Mouse (Mus musculus): ENCODE measurements around the gene Tmem132b. TPM values are rescaled to one million over a fixed set of nuclear protein-coding genes. Genes with fewer than 3 reads are reported as not detected.

Gene Tmem132b
- polyA plus RNA-seq, 1 experiment from 2014 or later = 1.5 TPM

- WGBS = 92% methylated on average over 10 of the region's 10 CpGs
- H3K4me3 ChIP-seq (ENCODE audit: low read depth, low read length) = no peak overlapping the region
- H3K4me1 ChIP-seq (ENCODE audit: control insufficient read depth, insufficient read depth, low read length) = no peaks in the 10 kb centered on the region
- H3K27ac ChIP-seq (ENCODE audit: low read depth, low read length) = no peak overlapping the region
- no peak overlapping the region for H3K4me2 ChIP-seq (ENCODE audit: low read depth)
- no peaks in the 10 kb centered on the region for H3K9me3 ChIP-seq (ENCODE audit: control insufficient read depth, low read length)
- ATAC-seq (ENCODE audit: insufficient read depth, low FRiP score, low TSS enrichment) (no peak), DNase-seq (ENCODE audit: low spot score) (no peak)
- H3K27me3 ChIP-seq (ENCODE audit: control insufficient read depth, insufficient read depth, low read length) = no peaks in the 10 kb centered on the region
- H3K36me3 ChIP-seq (ENCODE audit: control insufficient read depth, insufficient read depth, low read length) = peaks cover 4% of the 10 kb centered on the region
- H3K9ac ChIP-seq (ENCODE audit: low read length) = no peak overlapping the region
These were observed 40.5 kb upstream of the Tmem132b start for GRCm38 (mm10) chr5:125491107-125491506.

GRCm38 (mm10) chr5:125492379-125493092, 39.0 kb upstream of the Tmem132b start:
- 65% methylated on average over 17 of the region's 17 CpGs for WGBS

GRCm38 (mm10) chr5:125493093-125493423, 38.5 kb upstream of the Tmem132b start:
- DNase-seq (ENCODE audit: low spot score) (no peak), ATAC-seq (ENCODE audit: insufficient read depth, low FRiP score, low TSS enrichment) (no peak)
- Histone ChIP-seq H3K4me2 (ENCODE audit: low read depth) (no peak overlapping the region), H3K9me3 (ENCODE audit: control insufficient read depth, low read length) (no peaks in the 10 kb centered on the region), H3K9ac (ENCODE audit: low read length) (no peak overlapping the region), H3K27ac (ENCODE audit: low read depth, low read length) (no peak overlapping the region), H3K36me3 (ENCODE audit: control insufficient read depth, insufficient read depth, low read length) (peaks cover 4% of the 10 kb centered on the region), H3K4me1 (ENCODE audit: control insufficient read depth, insufficient read depth, low read length) (no peaks in the 10 kb centered on the region), H3K4me3 (ENCODE audit: low read depth, low read length) (no peak overlapping the region), H3K27me3 (ENCODE audit: control insufficient read depth, insufficient read depth, low read length) (no peaks in the 10 kb centered on the region)
- 68% methylated on average over 5 of the region's 5 CpGs for WGBS

More at GRCm38 (mm10) chr5:125492379-125493092, 39.0 kb upstream of the Tmem132b start:
- H3K9ac ChIP-seq (ENCODE audit: low read length) = no peak overlapping the region
- no peak overlapping the region for H3K4me3 ChIP-seq (ENCODE audit: low read depth, low read length)
- H3K36me3 ChIP-seq (ENCODE audit: control insufficient read depth, insufficient read depth, low read length) = peaks cover 4% of the 10 kb centered on the region
- DNase-seq (ENCODE audit: low spot score) (no peak), ATAC-seq (ENCODE audit: insufficient read depth, low FRiP score, low TSS enrichment) (no peak)
- no peak overlapping the region for H3K27ac ChIP-seq (ENCODE audit: low read depth, low read length)
- no peaks in the 10 kb centered on the region for H3K4me1 ChIP-seq (ENCODE audit: control insufficient read depth, insufficient read depth, low read length)
- H3K27me3 ChIP-seq (ENCODE audit: control insufficient read depth, insufficient read depth, low read length) = no peaks in the 10 kb centered on the region
- no peaks in the 10 kb centered on the region for H3K9me3 ChIP-seq (ENCODE audit: control insufficient read depth, low read length)
- no peak overlapping the region for H3K4me2 ChIP-seq (ENCODE audit: low read depth)

GRCm38 (mm10) chr5:125495655-125496054, 35.9 kb upstream of the Tmem132b start:
- 93% methylated on average over 10 of the region's 10 CpGs for WGBS
- H3K4me1 ChIP-seq (ENCODE audit: control insufficient read depth, insufficient read depth, low read length) = no peaks in the 10 kb centered on the region

GRCm38 (mm10) chr5:125497821-125498600, 33.6 kb upstream of the Tmem132b start:
- H3K4me1 ChIP-seq (ENCODE audit: control insufficient read depth, insufficient read depth, low read length) = no peaks in the 10 kb centered on the region
- no peaks in the 10 kb centered on the region for H3K27me3 ChIP-seq (ENCODE audit: control insufficient read depth, insufficient read depth, low read length)
- no peak overlapping the region for H3K4me3 ChIP-seq (ENCODE audit: low read depth, low read length)
- WGBS = 68% methylated on average over 12 of the region's 12 CpGs
- DNase-seq (ENCODE audit: low spot score) = peak; percentile 70
- no peaks in the 10 kb centered on the region; the same call in 1 of the 2 replicates for H3K36me3 ChIP-seq (ENCODE audit: control insufficient read depth, insufficient read depth, low read length)
- H3K4me2 ChIP-seq (ENCODE audit: low read depth) = no peak overlapping the region
- H3K27ac ChIP-seq (ENCODE audit: low read depth, low read length) = no peak overlapping the region
- H3K9ac ChIP-seq (ENCODE audit: low read length) = no peak overlapping the region
- ATAC-seq (ENCODE audit: insufficient read depth, low FRiP score, low TSS enrichment) = 0 out of 2 replicates have a peak, but pooled peaks have one; percentile 63
- H3K9me3 ChIP-seq (ENCODE audit: control insufficient read depth, low read length) = no peaks in the 10 kb centered on the region

More at GRCm38 (mm10) chr5:125495655-125496054, 35.9 kb upstream of the Tmem132b start:
- no peaks in the 10 kb centered on the region for H3K27me3 ChIP-seq (ENCODE audit: control insufficient read depth, insufficient read depth, low read length)
- ATAC-seq (ENCODE audit: insufficient read depth, low FRiP score, low TSS enrichment) (no peak), DNase-seq (ENCODE audit: low spot score) (no peak)
- no peak overlapping the region for H3K4me3 ChIP-seq (ENCODE audit: low read depth, low read length)
- no peaks in the 10 kb centered on the region for H3K9me3 ChIP-seq (ENCODE audit: control insufficient read depth, low read length)
- no peak overlapping the region for H3K4me2 ChIP-seq (ENCODE audit: low read depth)
- H3K27ac ChIP-seq (ENCODE audit: low read depth, low read length) = no peak overlapping the region
- no peaks in the 10 kb centered on the region; the same call in 1 of the 2 replicates for H3K36me3 ChIP-seq (ENCODE audit: control insufficient read depth, insufficient read depth, low read length)
- no peak overlapping the region for H3K9ac ChIP-seq (ENCODE audit: low read length)

GRCm38 (mm10) chr5:125501505-125501904, 30.1 kb upstream of the Tmem132b start:
- 0 out of 2 replicates have a peak, but pooled peaks cover 2% of the 10 kb centered on the region for H3K4me1 ChIP-seq (ENCODE audit: control insufficient read depth, insufficient read depth, low read length)
- H3K27me3 ChIP-seq (ENCODE audit: control insufficient read depth, insufficient read depth, low read length) = no peaks in the 10 kb centered on the region
- no peak overlapping the region for H3K4me2 ChIP-seq (ENCODE audit: low read depth)
- 93% methylated on average over 6 of the region's 6 CpGs for WGBS
- no peaks in the 10 kb centered on the region; the same call in 1 of the 2 replicates for H3K36me3 ChIP-seq (ENCODE audit: control insufficient read depth, insufficient read depth, low read length)
- H3K4me3 ChIP-seq (ENCODE audit: low read depth, low read length) = no peak overlapping the region
- no peak overlapping the region for H3K27ac ChIP-seq (ENCODE audit: low read depth, low read length)
- H3K9me3 ChIP-seq (ENCODE audit: control insufficient read depth, low read length) = no peaks in the 10 kb centered on the region
- DNase-seq (ENCODE audit: low spot score) (no peak), ATAC-seq (ENCODE audit: insufficient read depth, low FRiP score, low TSS enrichment) (no peak)
- no peak overlapping the region for H3K9ac ChIP-seq (ENCODE audit: low read length)

- no peak for ATAC-seq (ENCODE audit: insufficient read depth, low FRiP score, low TSS enrichment)
- Histone ChIP-seq H3K9me3 (ENCODE audit: control insufficient read depth, low read length) (no peaks in the 10 kb centered on the region), H3K4me3 (ENCODE audit: low read depth, low read length) (no peak overlapping the region), H3K4me2 (ENCODE audit: low read depth) (no peak overlapping the region), H3K36me3 (ENCODE audit: control insufficient read depth, insufficient read depth, low read length) (no peaks in the 10 kb centered on the region; the same call in 1 of the 2 replicates), H3K27ac (ENCODE audit: low read depth, low read length) (no peak overlapping the region), H3K4me1 (ENCODE audit: control insufficient read depth, insufficient read depth, low read length) (peaks cover 2% of the 10 kb centered on the region; the same call in 1 of the 2 replicates), H3K9ac (ENCODE audit: low read length) (no peak overlapping the region), H3K27me3 (ENCODE audit: control insufficient read depth, insufficient read depth, low read length) (no peaks in the 10 kb centered on the region)
- no peak for DNase-seq (ENCODE audit: low spot score)
- WGBS = 44% methylated on average over 3 of the region's 3 CpGs
These were observed 29.4 kb upstream of the Tmem132b start for GRCm38 (mm10) chr5:125502186-125502585.

GRCm38 (mm10) chr5:125503628-125504027, 27.9 kb upstream of the Tmem132b start:
- ATAC-seq (ENCODE audit: insufficient read depth, low FRiP score, low TSS enrichment) (no peak), DNase-seq (ENCODE audit: low spot score) (no peak)
- Histone ChIP-seq H3K9ac (ENCODE audit: low read length) (no peak overlapping the region), H3K4me3 (ENCODE audit: low read depth, low read length) (no peak overlapping the region), H3K4me2 (ENCODE audit: low read depth) (no peak overlapping the region), H3K36me3 (ENCODE audit: control insufficient read depth, insufficient read depth, low read length) (peaks cover under 1% of the 10 kb centered on the region), H3K9me3 (ENCODE audit: control insufficient read depth, low read length) (no peaks in the 10 kb centered on the region), H3K4me1 (ENCODE audit: control insufficient read depth, insufficient read depth, low read length) (peaks cover 2% of the 10 kb centered on the region; the same call in 1 of the 2 replicates), H3K27me3 (ENCODE audit: control insufficient read depth, insufficient read depth, low read length) (no peaks in the 10 kb centered on the region), H3K27ac (ENCODE audit: low read depth, low read length) (no peak overlapping the region)
- 97% methylated on average over 6 of the region's 6 CpGs for WGBS
